Mouse (Mus musculus): ENCODE data around the gene Prickle2.

Prickle2 gene

GRCm38 (mm10) chr6:92446662-92447061, 259.3 kb downstream of the Prickle2 start:
- in situ Hi-C loops (cut with MboI, MseI): no loop called here

- in situ Hi-C loops (cut with MboI, MseI): no loop called here
These were observed 264.8 kb downstream of the Prickle2 start for GRCm38 (mm10) chr6:92441205-92441604.

- in situ Hi-C loops (cut with MboI, MseI): no loop called here
These were observed 265.7 kb downstream of the Prickle2 start for GRCm38 (mm10) chr6:92440251-92440650.

DNA sequence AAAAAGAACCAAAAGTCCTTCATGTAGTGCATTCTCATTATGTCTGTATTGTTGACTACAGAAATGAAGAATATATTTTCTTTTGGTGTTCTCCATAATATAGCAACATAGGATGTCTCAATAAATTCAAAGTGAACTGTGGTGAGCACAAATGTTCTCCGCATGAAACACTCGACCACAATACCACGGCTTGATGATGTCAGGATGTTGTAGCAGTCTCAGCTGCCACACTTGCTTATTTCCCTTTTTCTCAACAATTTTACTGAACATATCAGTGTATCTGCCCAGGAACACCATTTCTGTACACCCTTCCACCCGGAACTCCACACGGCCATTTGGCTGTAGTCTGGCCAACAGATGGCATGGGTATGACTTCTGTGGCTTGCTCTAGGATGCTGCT, 273.8 kb downstream of the Prickle2 start:
- in situ Hi-C loops (cut with MboI, MseI): no loop called here

- in situ Hi-C loops (cut with MboI, MseI): no loop called here
These were observed 278.4 kb downstream of the Prickle2 start for GRCm38 (mm10) chr6:92427406-92428171.

DNA sequence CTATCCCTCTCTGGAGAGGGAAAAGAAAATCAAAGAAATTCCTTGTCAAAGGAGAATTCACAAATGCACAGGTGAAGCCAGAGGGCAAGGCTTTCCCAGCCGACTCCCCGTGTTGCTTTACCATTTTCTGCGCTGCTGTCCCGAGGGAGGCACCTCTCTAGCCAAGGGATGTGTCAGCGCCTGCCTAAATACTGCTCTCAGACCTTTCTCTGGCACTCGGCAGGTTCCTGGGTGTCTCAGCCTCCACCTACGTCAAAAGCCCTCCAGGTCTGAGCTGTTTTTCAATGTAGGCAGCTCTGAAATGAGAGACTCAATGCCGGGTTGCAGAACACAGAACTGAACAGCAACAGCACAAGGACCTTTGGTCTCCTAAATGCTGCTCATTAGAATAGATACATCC, 280.1 kb downstream of the Prickle2 start:
- in situ Hi-C loops (cut with MboI, MseI): no loop called here

GRCm38 (mm10) chr6:92425476-92425875, 280.5 kb downstream of the Prickle2 start:
- in situ Hi-C loops (cut with MboI, MseI): no loop called here

DNA sequence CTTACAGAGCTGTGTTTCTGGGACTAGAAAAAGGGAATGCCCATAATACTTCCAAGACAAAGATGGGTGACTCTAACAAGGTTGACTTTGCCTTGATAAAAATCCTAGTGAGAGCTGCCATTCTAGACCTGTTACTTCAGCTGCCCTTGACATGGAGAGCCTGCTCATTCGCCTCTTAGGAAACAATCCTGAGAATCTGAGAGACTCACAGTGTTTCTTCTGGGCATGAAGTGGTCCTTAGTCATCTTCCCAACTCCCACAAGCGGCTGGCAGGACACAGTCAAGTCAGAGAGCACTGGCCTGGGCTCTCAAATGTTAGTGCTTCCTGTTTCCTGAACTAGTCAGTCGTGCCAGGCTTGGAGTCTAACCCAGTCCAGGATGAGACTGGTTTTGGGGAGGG, 281.0 kb downstream of the Prickle2 start:
- in situ Hi-C loops (cut with MboI, MseI): no loop called here

GRCm38 (mm10) chr6:92422286-92422685, 283.7 kb downstream of the Prickle2 start:
- in situ Hi-C loops (cut with MboI, MseI): no loop called here

DNA sequence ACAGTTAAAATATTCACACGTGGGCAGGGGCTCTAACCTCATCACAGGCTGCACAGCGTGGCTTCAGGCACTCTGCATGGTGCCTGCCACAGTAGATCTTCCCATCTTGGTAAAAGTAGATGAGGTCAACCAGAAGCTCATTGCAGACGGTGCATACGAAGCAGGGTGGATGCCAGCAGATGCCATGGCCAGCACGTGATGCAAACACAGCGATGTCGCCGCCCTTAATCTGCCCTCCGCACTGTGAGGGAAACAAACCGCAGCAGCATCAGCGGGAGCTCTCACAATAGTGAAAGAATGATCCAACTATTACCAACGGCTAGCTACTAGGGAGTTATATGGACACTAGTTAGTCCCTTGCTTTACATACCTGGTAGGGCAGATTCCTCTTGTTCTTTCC, 285.8 kb downstream of the Prickle2 start:
- in situ Hi-C loops (cut with MboI, MseI): no loop called here

- in situ Hi-C loops (cut with MboI, MseI): no loop called here
These were observed 290.6 kb downstream of the Prickle2 start for GRCm38 (mm10) chr6:92415405-92415755.

GRCm38 (mm10) chr6:92414478-92415404, 291.2 kb downstream of the Prickle2 start:
- in situ Hi-C loops (cut with MboI, MseI): no loop called here

DNA sequence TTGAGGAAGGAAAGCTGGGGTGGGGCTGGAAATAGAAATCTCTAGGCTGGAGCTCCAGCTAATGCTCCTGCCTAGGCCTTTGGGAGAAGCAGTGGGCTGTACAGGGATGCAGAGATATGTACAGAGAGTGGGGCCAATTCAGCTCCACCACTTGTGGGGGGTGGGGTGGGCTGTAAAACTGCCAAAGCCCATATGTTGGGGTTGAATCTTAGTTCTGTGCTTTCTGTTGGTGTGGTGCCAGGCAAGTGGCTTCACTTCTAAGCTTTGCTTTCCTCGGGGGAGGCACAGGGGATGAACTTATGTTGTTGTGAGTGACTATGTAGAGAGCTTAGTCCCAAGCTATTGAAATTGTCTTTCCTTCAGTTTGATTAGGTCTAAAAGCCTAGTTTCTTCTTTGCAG, 292.0 kb downstream of the Prickle2 start:
- in situ Hi-C loops (cut with MboI, MseI): no loop called here

- in situ Hi-C loops (cut with MboI, MseI): no loop called here
These were observed 296.2 kb downstream of the Prickle2 start for GRCm38 (mm10) chr6:92409788-92410187.

DNA sequence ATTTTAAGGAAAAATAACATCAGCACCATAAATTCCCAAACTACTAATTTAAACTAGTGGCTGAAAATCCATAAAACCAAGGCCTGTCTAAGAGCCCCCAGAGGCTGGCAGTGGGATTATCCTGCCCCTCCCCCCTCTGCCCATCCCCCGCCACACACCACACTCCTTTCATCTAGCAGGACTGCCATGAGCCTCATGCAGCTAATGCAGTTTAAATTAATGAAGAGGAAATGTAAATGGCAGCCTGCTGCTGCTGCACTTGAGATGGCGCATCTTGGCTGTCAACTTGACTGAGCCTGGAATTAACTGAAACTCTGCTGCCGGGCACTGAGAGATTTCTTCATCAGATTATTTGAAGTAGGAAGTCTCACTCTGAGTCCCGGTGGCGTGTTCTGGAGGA, 298.7 kb downstream of the Prickle2 start:
- in situ Hi-C loops (cut with MboI, MseI): no loop called here

DNA sequence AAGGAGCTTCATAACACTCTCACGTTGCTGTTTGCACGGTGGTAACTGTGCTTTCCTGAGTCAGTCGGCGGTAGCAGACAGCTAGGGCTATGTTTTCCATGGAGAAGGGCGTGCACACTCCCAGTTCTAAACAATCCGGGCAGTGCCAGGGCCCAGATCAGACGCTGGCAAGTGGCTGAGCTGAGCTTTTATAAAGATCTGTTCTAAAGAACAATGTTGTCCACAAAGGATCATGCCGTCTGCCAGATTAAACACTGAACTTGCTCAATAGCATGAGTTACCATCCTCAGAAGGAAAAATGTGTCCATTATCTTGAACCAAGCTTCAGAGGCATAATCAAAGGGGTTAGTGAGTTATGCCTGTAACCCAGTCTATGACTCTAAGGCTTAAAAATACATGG, 300.4 kb downstream of the Prickle2 start:
- in situ Hi-C loops (cut with MboI, MseI): no loop called here

DNA sequence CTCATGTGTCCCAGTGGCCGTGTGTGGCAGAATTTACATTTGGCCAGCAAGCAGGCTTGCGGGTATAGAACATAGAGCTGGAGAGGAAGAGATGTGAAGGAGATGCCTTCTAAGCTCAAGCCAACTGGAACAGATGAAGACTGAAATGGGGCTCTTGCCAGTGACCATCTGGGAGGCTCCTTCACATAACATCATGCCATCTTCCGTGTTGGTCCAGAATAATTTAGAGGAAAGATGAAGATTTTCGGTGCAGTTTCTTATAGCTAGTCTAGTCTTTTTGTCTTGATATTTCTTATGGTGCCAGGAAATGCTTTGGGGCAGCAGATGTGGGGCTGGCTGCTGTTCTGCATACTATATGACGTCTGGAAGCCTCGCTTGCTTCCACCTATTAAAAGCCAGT, 308.1 kb downstream of the Prickle2 start:
- in situ Hi-C loops (cut with MboI, MseI): no loop called here

GRCm38 (mm10) chr6:92395556-92395955, 310.4 kb downstream of the Prickle2 start:
- in situ Hi-C loops (cut with MboI, MseI): no loop called here

DNA sequence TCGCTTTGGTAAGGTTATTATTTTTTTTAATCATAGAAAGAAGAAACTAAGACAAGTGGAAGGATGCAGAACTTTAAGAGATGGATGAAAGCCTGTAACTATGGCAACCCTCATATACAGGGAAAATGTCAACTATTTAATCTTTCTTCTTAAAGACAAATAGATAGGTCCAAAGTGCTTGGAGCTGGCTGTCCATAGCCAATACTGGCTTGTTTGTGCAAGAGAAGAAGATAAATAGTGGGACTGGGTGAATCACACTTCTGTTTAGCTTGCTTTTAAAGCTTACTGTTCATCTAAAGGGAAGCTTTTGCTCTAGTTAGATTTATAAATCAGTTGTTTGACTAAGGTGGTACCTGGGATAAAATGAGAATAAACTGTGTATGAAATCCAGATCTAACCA, 310.8 kb downstream of the Prickle2 start:
- in situ Hi-C loops (cut with MboI, MseI): no loop called here

- in situ Hi-C loops (cut with MboI, MseI): no loop called here
These were observed 311.3 kb downstream of the Prickle2 start for GRCm38 (mm10) chr6:92394628-92395027.

DNA sequence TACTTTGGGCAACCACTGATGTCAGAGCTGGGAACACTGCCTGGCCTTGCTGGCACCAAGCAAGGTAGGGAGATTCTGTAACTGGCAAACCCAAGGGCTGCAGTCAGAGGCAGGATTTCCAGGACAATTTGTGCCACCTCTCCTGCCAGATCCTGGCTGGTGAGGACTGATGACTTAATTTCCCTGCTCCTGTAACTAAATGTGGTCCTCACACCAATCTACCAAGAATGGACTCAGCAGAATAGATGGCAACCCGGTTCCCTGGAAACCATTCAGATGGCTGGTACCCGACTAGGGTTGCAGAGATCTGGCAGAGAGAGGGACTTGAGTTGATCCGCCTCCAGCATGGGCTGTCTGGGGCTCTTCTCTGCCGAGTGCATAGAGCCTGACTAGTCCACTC, 315.6 kb downstream of the Prickle2 start:
- in situ Hi-C loops (cut with MboI, MseI): no loop called here

DNA sequence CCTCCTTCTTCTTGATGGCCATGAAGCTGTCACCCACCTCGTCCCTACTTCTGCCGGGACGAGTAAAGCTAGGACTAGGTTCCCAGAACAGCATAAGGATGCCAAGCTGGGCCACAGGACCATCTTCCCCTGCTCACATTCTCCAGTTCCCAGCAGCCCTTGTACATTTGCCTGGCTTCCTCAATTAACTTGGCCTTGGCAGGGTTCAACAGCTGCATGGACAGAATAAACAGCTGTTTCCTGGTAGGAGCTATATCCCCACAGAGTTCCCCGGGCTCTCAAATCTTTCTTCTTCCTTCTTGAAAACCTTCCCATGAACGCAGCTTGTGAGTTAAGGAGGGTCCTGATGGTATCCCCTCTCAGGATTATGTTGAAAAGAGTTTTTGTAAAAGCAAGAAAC, 317.3 kb downstream of the Prickle2 start:
- in situ Hi-C loops (cut with MboI, MseI): no loop called here

DNA sequence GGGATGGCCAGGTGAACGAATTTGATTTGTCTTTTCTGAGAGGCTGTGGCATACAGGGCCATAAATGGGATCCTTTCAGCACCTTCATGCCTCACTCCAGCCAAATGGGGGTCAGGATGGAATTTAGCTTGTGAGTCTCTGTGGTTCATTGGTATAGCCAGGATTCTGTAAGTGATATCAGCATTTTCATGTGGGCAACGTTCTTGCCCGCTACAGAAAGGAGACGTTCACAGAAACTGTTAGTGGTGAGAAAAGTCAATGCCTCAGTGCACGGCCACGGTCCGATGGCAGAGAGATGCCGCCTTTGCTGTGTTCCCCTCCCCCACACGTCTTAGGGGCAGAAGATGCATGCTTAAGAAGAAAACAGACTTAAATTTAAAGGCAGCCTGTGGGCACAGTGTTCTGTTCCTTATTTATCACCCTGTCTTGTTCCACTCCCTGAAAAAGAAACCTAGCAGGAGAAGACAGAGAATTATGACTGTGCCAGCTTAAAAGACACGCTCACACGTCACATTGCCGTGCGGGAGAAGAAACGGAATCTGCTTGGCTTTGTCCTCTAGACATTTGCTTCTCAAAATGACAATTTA, 322.7 kb downstream of the Prickle2 start:
- in situ Hi-C loops (cut with MboI, MseI): no loop called here
